Mouse (Mus musculus): ENCODE results near the gene Uaca. TPM values are rescaled to one million over a fixed set of nuclear protein-coding genes. Genes with fewer than 3 reads are reported as not detected.

Uaca gene
- polyA plus RNA-seq, 2 experiments: 0.62 to 1.9 TPM

DNA sequence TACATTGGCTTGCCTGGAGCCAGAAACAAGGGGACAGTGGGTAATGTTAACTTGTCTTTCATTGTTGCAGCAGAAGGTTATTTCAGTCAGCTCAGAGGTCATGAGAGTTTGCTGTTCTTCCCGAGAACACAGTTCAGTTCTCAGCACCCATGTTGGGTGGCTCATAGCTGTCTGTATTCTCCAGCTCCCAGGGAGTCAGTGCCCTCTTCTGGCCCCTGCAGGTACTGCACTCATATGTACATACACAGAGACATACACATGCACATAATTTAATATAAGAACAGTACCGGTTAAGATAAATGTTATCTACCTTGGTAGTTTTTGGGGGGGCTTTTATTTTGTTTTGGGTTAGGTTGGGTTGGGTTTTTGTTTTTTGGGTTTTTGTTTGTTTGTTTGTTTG, 45.2 kb upstream of the Uaca start:
- no peak for DNase-seq (ENCODE audit: low read depth in 3 of 3, low spot score in 3 of 3)
- no peak for ATAC-seq (ENCODE audit: insufficient read depth)
- WGBS (ENCODE audit: insufficient replicate concordance): 65% methylated on average over 2 of the region's 2 CpGs
- no peaks in the 10 kb centered on the region for H3K36me3 ChIP-seq (replicated peaks; ENCODE audit: control insufficient read depth, insufficient read depth, low read depth)
- H3K9ac ChIP-seq (replicated peaks): no peak overlapping the region
- no peaks in the 10 kb centered on the region for H3K9me3 ChIP-seq (ENCODE audit: control insufficient read depth, low read length)
- no peak overlapping the region for H3K4me3 ChIP-seq (ENCODE audit: insufficient read depth in 1 of 2, low read depth in 2 of 2, low read length in 2 of 2)
- TF ChIP-seq CTCF (IDR thresholded peaks at IDR 0.05; ENCODE audit: low read depth): peak; percentile 46
- TF ChIP-seq EP300 (IDR thresholded peaks at IDR 0.05; ENCODE audit: low read depth): no peak
- no peaks in the 10 kb centered on the region for H3K27me3 ChIP-seq (ENCODE audit: control insufficient read depth, insufficient read depth, low read length)
- no peaks in the 10 kb centered on the region for H3K4me1 ChIP-seq (replicated peaks; ENCODE audit: control insufficient read depth in 2 of 2, insufficient read depth in 2 of 2, low read length in 1 of 2)
- no peak overlapping the region for H3K27ac ChIP-seq
- no peak overlapping the region for H3K4me2 ChIP-seq (ENCODE audit: low read depth)

DNA sequence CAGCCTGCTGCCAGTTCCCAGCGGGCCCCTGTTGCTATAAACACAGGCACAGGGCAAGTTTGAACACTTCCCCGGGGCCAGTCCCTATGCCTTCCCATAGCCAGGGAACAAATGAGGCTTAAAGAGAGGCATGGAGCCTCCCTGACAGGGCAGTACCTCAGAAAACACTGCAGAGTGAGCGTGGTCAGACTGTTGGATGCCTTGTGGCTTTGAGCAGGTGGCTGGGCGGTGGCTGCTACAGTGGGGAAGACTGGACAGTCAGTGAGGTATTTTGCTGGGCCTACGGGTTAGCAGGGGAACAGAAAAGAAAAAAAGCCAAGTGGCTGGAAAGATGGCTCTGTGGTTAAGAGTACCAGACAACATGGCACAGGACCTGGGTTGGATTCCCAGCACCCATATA, 43.2 kb upstream of the Uaca start:
- ATAC-seq (ENCODE audit: insufficient read depth) (no peak), DNase-seq (ENCODE audit: low read depth in 3 of 3, low spot score in 3 of 3) (no peak)
- Histone ChIP-seq H3K4me1 (replicated peaks; ENCODE audit: control insufficient read depth in 2 of 2, insufficient read depth in 2 of 2, low read length in 1 of 2) (no peaks in the 10 kb centered on the region), H3K4me2 (ENCODE audit: low read depth) (no peak overlapping the region), H3K9me3 (ENCODE audit: control insufficient read depth, low read length) (no peaks in the 10 kb centered on the region), H3K27ac (no peak overlapping the region), H3K27me3 (ENCODE audit: control insufficient read depth, insufficient read depth, low read length) (no peaks in the 10 kb centered on the region), H3K4me3 (ENCODE audit: insufficient read depth in 1 of 2, low read depth in 2 of 2, low read length in 2 of 2) (no peak overlapping the region), H3K9ac (replicated peaks) (no peak overlapping the region), H3K36me3 (replicated peaks; ENCODE audit: control insufficient read depth, insufficient read depth, low read depth) (no peaks in the 10 kb centered on the region)
- WGBS (ENCODE audit: insufficient replicate concordance): 50% methylated on average over 5 of the region's 5 CpGs
- TF ChIP-seq EP300 (IDR thresholded peaks at IDR 0.05; ENCODE audit: low read depth): no peak
- no peak for TF ChIP-seq CTCF (IDR thresholded peaks at IDR 0.05; ENCODE audit: low read depth)

DNA sequence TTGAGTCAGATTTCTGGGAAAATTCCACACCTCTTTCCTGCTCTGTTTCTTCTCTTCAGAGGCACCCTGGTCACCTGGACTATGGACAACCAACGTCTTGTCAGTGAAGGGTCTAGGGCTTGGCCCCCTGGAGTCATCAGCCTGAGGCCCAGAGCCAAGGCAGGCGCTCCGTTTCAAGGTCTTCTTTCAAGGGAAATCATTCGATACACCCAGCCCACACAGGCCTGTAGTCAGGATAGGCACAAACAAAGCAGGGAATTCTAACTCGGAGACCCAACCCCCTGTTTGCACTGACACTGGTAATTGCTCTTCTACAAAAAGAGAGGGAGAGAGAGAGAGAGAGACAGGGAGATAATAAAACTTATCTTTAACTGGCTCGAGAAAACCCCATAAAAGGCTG, 42.4 kb upstream of the Uaca start:
- ATAC-seq (ENCODE audit: insufficient read depth) (no peak), DNase-seq (ENCODE audit: low read depth in 3 of 3, low spot score in 3 of 3) (no peak)
- Histone ChIP-seq H3K36me3 (replicated peaks; ENCODE audit: control insufficient read depth, insufficient read depth, low read depth) (no peaks in the 10 kb centered on the region), H3K4me3 (ENCODE audit: insufficient read depth in 1 of 2, low read depth in 2 of 2, low read length in 2 of 2) (no peak overlapping the region), H3K9me3 (ENCODE audit: control insufficient read depth, low read length) (no peaks in the 10 kb centered on the region), H3K9ac (replicated peaks) (no peak overlapping the region), H3K4me2 (ENCODE audit: low read depth) (no peak overlapping the region), H3K27ac (no peak overlapping the region), H3K4me1 (replicated peaks; ENCODE audit: control insufficient read depth in 2 of 2, insufficient read depth in 2 of 2, low read length in 1 of 2) (no peaks in the 10 kb centered on the region), H3K27me3 (ENCODE audit: control insufficient read depth, insufficient read depth, low read length) (no peaks in the 10 kb centered on the region)
- WGBS (ENCODE audit: insufficient replicate concordance): 52% methylated on average over 6 of the region's 6 CpGs
- TF ChIP-seq CTCF (IDR thresholded peaks at IDR 0.05; ENCODE audit: low read depth) (no peak), EP300 (IDR thresholded peaks at IDR 0.05; ENCODE audit: low read depth) (no peak)

DNA sequence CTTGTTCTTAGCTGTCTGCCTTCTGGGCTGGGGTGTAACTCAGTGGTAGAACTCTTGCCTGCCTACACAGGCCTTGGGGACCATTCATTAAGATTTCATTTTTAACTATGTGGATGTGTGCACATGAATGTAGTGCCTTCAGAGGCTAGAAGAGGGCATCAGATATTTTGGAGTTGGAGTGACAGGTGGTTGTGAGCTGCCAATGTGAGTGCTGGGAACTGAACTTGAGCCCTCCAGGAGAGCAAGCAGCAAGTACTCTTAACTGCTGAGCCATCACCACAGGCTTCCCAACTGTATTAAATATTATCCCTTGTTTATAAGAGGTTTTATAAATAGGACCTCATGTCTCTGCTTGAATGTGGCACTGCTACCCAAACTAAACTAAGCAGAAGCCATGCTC, 41.7 kb upstream of the Uaca start:
- ATAC-seq (ENCODE audit: insufficient read depth) (no peak), DNase-seq (ENCODE audit: low read depth in 3 of 3, low spot score in 3 of 3) (no peak)
- Histone ChIP-seq H3K9ac (replicated peaks) (no peak overlapping the region), H3K27me3 (ENCODE audit: control insufficient read depth, insufficient read depth, low read length) (no peaks in the 10 kb centered on the region), H3K4me1 (replicated peaks; ENCODE audit: control insufficient read depth in 2 of 2, insufficient read depth in 2 of 2, low read length in 1 of 2) (peaks cover 0 to 2% of the 10 kb centered on the region in 2 experiments; a peak in 1 of 4 replicates), H3K4me3 (ENCODE audit: insufficient read depth in 1 of 2, low read depth in 2 of 2, low read length in 2 of 2) (no peak overlapping the region), H3K27ac (no peak overlapping the region), H3K4me2 (ENCODE audit: low read depth) (no peak overlapping the region), H3K36me3 (replicated peaks; ENCODE audit: control insufficient read depth, insufficient read depth, low read depth) (no peaks in the 10 kb centered on the region), H3K9me3 (ENCODE audit: control insufficient read depth, low read length) (no peaks in the 10 kb centered on the region)
- TF ChIP-seq EP300 (IDR thresholded peaks at IDR 0.05; ENCODE audit: low read depth): no peak
- TF ChIP-seq CTCF (IDR thresholded peaks at IDR 0.05; ENCODE audit: low read depth): no peak

DNA sequence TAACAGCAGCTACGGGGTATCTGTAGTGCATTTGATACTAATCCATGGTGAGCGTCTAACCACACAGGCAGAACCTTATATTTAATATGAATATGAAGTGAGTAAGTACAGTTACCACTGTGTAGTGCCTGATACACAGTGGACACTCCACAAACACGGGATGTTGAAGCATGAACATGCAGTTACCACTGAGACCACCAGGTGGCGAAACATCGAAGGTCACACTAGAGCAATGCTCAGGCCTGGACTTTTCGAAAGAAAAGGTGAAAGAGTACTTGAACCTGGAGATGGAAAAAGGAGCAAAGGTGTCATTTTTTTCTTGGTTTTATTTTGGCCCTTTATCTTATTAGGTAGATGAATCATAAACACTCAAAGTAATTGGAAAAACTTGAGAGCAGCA, 38.1 kb upstream of the Uaca start:
- 29% methylated on average over 6 of the region's 6 CpGs for WGBS (ENCODE audit: insufficient replicate concordance)
- Histone ChIP-seq H3K27me3 (ENCODE audit: control insufficient read depth, insufficient read depth, low read length) (no peaks in the 10 kb centered on the region), H3K9me3 (ENCODE audit: control insufficient read depth, low read length) (no peaks in the 10 kb centered on the region), H3K4me2 (ENCODE audit: low read depth) (no peak overlapping the region), H3K4me3 (ENCODE audit: insufficient read depth in 1 of 2, low read depth in 2 of 2, low read length in 2 of 2) (no peak overlapping the region), H3K4me1 (replicated peaks; ENCODE audit: control insufficient read depth in 2 of 2, insufficient read depth in 2 of 2, low read length in 1 of 2) (peaks cover 0 to 2% of the 10 kb centered on the region in 2 experiments; a peak in 1 of 4 replicates), H3K9ac (replicated peaks) (no peak overlapping the region), H3K27ac (no peak overlapping the region), H3K36me3 (replicated peaks; ENCODE audit: control insufficient read depth, insufficient read depth, low read depth) (no peaks in the 10 kb centered on the region)
- ATAC-seq (ENCODE audit: insufficient read depth) (no peak), DNase-seq (ENCODE audit: low read depth in 3 of 3, low spot score in 3 of 3) (peak in 1 of 3 experiments; percentile 24)
- TF ChIP-seq CTCF (IDR thresholded peaks at IDR 0.05; ENCODE audit: low read depth) (peak; percentile 82), EP300 (IDR thresholded peaks at IDR 0.05; ENCODE audit: low read depth) (no peak)

All from liver, embryonic 14.5 days (tissue).